Mouse (Mus musculus) ZHBTc4 (cell line): Measurements from ENCODE around the gene H2-Q4.
"Not testable (repeated sequence)": the region's sequence is repeated elsewhere in the genome, so short reads cannot be mapped to it uniquely, and the experiment has no call there.

Source experiments
- DNase-seq: peaks from one replicate; pipeline ENCODE4 v3.0.0-alpha.2; 2011; ENCODE audit warnings: low read depth, low spot score

Gene H2-Q4

DNA sequence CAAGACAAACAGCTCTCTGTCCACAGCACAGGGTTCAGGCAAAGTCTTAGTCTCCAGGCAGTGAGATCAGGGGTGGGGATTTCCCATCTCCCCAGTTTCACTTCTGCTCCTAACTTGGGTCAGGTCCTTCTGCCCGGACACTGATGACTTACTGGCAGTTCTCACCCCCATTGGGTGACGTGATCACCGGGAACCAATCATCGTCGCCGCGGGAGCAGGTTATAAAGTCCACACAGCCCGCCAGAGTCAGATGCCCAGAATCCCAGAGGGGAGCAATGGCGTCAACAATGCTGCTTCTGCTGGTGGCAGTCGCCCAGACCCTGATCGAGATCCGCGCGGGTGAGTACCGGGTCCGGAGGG is at the start of gene H2-Q4:
Gene H2-Q4, plus strand, starts transcription at position 249 of the 360 bp plus-strand sequence.
- peak; percentile 81 for DNase-seq

DNA sequence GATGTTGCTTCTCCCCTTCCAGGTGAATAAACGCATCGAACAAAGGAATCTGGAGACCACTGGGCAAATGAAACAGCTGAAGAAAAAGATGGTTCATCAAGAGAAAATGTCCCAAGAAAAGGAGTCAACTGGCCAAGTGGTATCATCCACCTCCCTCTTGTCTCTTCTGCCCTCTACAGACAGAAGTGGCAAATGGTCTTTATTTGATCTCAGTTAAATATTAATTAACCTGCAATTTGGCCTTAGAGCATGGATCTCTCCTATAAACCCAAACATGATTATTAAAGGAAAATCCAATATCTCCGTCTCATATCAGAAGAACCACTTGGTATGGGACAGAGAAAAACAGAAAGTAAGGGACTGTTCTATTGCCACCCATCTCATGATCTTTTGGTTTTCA is 49.7 kb upstream of the H2-Q4 start:
- DNase-seq: not testable (repeated sequence)

DNA sequence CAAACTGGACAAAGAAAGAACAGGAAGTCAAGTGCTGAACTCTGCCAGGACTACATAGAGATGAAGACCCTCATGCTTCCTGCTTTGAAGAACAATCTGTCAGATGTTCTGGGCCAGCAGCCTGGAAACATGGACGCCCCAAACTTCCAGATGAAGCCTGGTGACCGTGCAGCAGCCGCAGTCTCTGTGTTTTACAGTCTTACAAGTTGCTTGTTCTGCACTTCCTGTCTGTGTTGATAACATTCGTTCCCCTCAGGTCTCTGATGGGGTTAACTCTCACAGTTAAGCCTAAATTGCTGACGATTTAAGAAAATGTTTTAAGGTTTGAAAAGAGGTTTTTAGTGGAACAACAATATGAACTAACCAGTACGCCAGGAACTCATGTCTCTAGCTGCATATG is 47.9 kb upstream of the H2-Q4 start:
- DNase-seq: not testable (repeated sequence)

DNA sequence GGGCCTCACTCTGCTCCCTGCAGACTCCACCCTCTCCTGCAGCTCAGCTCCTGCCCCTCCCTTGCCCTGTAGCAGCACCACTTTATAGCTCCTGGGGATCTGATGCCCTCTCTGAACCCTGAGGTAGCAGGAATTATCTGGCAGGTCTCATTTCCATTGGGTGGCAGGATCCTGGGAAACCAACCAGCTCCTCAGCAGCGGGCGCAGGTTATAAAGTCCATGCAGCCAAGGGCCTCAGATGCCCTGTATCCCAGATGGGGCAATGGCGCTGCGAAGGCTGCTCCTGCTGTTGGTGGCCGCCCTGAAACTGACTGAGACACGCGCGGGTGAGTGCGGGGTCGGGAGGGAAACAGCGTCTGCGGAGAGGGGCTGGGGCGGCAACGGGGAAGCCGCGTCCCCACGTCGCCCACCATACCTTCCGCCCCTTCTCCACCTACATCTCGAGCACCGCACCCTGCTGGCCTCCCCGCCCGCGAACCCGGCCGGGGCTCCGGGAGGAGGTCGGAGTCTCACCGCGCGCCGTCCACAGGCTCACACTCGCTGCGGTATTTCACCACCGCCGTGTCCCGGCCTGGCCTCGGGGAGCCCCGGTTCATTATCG is 37.2 kb upstream of the H2-Q4 start, which contains the start of gene H2-Q2:
Gene H2-Q2, plus strand, starts transcription at position 172 of the 601 bp plus-strand sequence.
- no peak for DNase-seq

DNA sequence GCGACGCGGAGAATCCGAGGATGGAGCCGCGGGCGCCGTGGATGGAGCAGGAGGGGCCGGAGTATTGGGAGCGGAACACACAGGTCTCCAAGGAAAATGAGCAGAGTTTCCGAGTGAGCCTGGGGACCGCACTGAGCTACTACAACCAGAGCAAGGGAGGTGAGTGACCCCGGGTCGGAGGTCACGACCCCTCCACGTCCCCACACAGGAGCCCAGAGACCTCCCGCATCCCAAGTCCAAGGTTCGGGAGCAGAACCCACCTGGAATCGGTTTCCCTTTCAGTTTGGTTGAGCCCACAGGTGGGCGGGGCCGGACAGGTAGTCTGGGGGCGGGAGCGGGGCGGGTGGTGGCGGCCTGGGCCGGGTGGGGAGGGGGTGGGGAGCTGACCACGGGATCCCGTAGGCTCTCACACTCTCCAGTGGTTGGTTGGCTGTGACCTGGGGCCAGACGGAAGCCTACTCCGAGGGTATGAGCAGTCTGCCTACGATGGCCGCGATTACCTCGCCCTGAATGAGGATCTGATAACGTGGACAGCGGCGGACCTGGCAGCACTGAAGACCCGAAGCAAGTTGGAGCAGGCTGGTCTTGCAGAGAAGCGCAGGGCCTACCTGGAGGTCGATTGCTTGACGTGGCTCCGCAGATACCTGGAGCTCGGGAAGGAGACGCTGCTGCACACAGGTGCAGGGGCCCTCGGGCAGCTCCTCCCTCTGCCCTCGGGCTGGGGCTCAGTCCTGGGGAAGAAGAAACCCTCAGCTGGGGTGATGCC is 36.5 kb upstream of the H2-Q4 start:
- DNase-seq: peak; percentile 50

DNA sequence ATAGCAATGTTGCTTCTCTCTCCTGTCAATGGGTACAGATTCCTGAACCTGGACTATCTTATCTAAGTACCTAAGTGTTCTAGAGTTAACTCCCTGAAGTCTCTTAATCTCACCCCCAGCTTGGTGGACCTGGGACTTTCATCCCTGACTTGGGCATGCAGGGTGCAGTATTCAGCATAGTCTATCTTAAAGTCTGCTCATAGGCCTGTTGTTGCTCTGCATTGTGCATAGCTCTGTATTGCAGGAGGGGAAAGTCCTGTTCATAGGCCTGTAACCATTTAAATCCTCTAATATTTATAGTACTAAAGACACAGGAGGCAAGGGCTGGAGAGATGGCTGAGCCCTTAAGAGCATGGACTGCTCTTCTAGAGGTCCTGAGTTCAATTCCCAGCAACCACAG is 31.8 kb upstream of the H2-Q4 start:
- DNase-seq: not testable (repeated sequence)

DNA sequence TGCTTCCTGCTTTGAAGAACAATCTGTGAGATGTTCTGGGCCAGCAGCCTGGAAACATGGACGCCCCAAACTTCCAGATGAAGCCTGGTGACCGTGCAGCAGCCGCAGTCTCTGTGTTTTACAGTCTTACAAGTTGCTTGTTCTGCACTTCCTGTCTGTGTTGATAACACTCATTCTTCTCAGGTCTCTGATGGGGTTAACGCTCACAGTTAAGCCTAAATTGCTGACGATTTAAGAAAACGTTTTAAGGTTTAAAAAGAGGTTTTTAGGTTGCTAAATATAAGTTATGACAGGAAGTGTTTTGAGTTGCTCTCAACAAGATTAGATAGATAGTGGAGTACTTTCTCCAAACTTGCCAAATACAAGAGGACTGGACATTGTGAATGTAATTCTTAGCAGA is 26.1 kb upstream of the H2-Q4 start:
- not testable (repeated sequence) for DNase-seq

DNA sequence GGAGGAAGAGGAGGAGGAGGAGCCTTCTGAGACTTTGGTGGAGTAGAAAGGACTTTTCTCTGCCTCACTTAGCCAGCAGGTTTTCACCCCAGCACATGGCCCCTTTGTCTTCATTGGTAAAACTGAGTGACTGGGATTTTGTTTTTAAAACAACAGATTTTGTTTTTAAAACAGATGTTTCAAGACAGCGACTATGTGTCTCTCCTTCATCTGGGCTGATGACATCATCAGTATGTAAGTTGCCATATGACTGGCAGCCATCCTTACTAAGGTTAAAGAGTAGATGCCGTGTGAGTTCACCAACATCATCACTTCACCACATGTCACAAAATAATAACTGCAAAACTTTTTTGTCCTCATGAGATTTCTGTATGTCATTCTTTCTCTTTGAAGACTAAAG is 25.3 kb upstream of the H2-Q4 start:
- no peak for DNase-seq

DNA sequence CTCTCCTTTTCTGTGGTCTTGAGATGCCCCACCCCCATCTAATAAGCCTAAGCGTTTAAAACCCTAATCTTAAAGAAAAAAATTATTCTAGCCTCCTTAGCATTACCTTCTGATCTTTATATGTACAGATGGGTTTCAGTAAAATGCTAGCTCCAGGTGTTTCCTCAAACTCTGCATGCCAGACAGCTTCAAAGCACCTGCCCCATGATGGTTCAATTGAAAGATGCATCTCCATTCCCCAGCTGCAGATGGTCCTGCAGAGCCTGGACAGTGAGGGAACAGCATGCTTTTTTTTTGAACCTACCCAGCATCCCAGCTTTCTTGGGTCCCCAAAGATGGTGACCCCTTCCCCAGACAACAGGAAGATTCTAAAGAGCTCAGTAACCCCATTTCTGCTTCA is 22.3 kb upstream of the H2-Q4 start:
- DNase-seq: no peak

DNA sequence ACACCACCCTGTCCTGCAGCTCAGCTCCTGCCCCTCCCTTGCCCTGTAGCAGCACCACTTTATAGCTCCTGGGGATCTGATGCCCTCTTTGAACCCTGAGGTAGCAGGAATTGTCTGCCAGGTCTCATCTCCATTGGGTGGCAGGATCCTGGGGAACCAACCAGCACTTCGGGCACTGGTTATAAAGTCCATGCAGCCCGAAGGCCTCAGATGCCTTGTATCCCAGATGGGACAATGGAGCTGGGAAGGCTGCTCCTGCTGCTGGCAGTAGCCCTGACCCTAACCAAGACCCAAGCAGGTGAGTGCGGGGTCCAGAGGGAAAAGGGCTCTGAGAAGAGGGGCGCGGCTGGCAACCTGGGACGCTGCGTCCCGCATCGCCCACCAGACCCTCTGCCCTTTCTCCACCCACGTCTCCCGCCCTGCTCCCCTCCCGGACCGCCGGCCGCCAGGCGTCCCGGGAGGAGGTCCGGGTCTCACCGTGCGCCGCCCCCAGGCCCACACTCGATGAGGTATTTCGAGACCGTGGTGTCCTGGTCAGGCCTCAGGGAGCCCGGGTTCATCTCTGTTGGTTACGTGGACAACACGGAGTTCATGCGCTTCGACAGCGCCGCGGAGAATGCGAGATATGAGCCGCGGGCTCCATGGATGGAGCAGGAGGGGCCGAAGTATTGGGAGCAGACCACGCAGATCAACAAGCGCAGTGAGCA is 20.5 kb upstream of the H2-Q4 start:
- peak; percentile 35 for DNase-seq

DNA sequence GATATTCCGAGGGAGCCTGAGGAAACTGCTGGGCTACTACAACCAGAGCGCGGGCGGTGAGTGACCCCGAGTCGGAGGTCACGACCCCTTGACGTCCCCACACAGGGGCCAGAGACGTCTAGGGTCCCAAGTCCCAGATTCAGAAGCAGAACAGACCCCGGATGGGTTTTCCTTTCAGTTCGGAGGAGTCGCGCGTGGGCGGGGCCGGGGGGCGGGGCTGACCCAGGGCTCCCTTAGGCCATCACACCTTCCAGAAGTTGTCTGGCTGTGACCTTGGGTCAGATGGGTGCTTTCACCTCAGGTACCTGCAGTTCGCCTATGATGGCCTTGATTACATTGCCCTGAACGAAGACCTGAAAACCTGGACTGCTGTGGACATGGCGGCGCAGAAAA is 20.0 kb upstream of the H2-Q4 start:
- DNase-seq: peak; percentile 46

DNA sequence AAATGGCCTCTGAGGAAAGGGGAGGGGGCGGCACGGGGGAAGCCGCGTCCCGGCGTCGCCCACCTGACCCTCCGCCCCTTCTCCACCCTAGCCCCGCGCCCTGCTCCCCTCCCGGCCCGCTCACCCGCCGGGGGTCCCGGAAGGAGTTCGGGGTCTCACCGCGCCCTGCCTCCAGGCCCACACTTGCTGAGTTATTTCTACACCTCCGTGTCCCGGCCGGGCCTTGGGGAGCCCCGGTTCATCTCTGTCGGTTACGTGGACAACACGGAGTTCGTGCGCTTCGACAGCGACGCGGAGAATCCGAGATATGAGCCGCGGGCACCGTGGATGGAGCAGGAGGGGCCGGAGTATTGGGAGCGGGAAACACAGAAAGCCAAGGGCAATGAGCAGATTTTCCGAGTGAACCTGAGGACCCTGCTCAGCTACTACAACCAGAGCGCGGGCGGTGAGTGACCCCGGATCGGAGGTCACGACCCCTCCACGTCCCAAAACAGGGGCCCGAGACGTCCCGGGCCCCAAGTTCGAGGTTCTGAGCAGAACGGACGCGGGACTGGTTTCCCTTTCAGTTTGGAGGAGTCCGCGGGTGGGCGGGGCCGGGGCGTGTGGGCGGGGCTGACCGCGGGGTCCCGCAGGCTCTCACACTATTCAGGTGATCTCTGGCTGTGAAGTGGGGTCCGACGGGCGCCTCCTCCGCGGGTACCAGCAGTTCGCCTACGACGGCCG is 473 bp downstream of the H2-Q4 start:
- peak; percentile 59 for DNase-seq

DNA sequence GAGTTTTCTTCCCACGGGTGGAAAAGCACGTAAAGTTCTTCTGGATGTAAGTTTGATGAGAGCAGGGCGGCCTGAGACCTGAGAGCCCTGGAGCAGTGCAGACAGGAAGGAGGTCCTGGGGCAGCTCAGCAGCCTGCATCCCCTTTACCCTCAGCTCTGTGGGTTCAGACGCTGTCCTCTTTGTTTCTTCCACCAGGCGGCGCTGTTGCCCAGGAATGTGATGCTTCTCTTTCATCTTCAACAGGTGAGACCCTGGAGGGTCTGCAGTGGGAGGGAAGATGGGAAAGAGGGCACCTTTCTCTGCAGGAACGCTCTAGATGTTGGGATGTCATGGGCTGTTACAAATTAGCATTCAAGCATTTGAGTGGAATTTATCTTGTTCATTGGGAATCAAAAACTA is 10.4 kb downstream of the H2-Q4 start:
- peak; percentile 67 for DNase-seq

DNA sequence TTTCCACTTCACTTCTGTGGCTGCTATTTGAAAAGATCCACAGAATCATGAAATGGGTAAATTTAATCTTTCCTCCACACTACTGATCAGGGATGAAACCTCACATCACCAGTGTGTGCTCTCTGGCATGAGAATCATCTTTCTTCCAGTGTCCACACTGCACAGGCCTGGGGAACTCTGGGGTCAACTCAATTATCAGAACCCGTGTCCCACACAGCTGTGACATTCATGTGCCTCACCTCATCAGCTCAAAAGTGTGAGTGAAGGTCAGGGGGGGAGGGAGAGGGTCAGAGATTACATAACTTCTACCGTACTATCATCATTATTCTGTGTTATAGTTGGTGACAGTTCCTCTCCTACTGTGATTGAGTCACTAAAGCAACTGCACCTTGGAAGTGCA is 13.3 kb downstream of the H2-Q4 start:
- DNase-seq: not testable (repeated sequence)

DNA sequence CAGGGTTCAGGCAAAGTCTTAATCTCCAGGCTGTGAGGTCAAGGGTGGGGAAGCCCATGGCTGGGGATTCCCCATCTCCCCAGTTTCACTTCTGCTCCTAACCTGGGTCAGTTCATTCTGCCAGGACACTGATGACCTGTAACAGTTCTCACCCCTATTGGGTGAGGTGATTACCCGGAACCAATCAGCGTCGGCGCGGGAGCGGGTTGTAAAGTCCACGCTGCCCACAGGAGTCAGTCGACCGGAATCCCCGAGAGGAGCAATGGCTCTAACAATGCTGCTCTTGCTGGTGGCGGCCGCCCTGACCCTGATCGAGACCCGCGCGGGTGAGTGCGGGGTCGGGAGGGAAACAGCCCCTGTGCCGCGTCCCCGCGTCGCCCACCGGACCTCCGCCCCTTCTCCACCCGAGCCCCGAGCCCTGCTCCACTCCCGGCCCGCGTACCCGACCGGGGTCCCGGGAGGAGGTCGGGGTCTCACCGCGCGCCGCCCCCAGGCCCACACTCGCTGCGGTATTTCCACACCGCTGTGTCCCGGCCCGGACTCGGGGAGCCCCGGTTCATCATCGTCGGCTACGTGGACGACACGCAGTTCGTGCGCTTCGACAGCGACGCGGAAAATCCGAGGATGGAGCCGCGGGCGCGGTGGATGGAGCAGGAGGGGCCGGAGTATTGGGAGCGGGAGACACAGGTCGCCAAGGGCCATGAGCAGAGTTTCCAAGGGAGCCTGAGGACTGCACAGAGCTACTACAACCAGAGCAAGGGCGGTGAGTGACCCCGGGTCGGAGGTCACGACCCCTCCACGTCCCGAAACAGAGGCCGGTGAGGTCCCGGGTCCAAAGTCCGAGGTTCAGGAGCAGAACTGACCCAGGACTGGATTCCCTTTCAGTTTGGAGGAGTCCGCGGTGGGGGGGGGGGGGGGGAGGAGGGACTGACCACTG is 14.7 kb downstream of the H2-Q4 start:
- peak; percentile 30 for DNase-seq

DNA sequence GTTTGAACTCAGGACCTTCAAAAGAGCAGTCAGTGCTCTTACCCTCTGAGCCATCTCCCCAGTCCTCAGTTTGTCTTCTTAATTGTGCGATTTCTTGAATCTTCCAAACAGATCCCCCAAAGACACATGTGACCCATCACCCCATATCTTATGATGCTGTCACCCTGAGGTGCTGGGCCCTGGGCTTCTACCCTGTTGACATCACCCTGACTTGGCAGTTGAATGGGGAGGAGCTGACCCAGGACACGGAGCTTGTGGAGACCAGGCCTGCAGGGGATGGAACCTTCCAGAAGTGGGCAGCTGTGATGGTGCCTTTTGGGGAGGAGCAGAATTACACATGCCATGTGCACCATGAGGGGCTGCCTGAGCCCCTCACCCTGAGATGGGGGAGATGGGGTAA is 17.5 kb downstream of the H2-Q4 start:
- not testable (repeated sequence) for DNase-seq

DNA sequence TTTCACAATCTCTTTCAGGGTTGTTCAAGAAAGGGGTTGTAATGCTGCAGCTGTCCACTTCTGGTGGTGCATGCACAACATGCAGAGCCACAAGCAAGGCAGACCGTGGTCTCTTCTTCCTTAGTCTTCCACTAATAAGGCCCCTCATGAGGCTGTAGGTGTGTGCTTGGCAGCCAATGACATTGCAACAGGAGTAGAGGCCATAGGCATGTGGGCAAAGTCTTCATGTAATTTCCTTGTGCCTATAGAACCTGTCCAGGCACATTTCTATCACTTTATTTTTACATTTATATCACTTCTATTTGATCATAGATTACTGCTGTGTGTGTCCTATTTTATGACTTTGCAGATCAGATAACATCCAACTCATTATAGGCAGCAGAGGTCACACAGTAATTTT is 33.6 kb downstream of the H2-Q4 start:
- DNase-seq: not testable (repeated sequence)

DNA sequence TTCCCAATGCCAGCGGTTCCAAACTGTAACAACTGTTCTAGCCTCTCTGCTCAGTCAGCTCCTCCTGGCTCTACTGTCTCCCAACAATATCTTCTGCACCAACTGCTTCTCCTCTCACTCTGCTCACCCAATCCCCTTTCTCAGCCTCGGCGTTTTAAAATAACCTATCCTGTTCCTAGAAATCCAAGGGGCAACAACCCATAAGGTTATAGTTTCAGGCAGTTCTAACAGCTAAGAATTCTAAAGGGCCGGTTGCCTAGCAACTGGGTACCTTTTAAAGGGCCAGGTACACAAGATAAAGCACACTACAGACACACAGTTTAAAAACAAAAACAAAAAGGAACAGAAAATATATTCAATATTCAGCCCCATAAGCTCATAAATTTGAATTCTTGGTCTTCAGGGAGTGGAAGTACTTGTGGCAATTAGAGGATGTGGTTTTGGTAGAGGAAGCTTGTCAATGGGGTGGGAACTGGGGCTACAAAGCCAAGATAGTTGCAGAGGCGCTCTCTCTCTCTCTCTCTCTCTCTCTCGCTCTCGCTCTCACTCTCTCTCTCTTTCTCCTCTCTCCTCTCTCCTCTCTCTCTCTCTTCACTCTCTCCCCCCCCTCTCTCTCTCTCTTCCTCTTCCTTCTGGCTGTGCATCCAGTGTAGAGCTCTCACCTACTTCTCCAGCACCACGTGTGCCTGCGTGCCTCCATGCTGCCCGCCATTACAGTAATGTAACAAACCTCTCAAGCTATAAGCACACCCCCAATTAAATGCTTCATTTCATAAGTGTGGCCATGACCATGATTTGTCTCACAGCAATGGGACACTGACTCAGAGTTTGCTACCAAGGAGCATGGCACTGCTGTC is 36.1 kb downstream of the H2-Q4 start:
- not testable (repeated sequence) for DNase-seq

DNA sequence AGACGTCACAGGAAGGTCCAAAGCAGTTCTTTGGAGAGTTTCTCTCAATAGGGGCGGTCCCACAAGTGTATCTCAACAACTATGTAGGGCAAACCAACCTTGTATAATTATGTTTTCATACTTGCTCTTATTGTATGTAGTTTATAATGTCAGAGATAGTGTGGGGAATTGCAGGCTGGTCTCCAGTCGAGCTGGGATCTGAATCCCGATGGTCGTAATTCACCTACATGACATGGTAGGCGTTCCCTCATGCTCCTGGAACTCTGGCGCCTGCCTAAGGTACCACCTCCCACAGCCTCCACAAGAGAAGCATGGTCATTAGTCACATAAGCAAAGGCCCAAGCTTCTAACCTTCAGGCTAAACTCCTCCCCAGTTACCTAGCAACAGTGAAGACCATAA is 39.4 kb downstream of the H2-Q4 start:
- no peak for DNase-seq

DNA sequence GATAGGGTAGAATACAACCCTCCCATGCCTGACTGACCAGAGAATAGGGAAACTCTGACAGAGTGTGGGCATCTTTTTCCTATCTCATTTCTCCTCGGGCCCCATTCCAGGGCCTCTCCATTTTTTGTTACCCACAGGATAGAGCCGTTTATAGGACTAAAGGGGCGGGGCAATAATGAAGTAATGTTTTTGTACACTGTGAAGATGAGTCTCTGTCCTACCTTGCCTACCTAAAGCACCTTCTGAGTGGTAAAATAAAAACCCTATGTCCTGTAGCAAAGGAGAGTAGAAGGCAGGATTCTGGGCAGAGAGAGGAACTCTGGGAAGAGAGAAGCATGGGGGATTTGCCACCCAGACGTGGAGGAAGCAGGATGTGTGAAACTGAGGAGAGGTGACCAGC is 40.1 kb downstream of the H2-Q4 start:
- DNase-seq: not testable (repeated sequence)
